Mouse (Mus musculus) liver, postnatal 0 days (tissue): ENCODE data around the gene Gm10160.

Experiments used
- CTCF ChIP-seq: sonication (generic); IDR thresholded peaks from 2 replicates; pipeline ENCODE4 v1.5.1; 2016; ENCODE audit warnings: antibody characterized with exemption, low read depth
- EP300 ChIP-seq: IDR thresholded peaks from 2 replicates; pipeline ENCODE4 v1.6.1; 2016; ENCODE audit warnings: antibody characterized with exemption, low read depth, mild to moderate bottlenecking

GRCm38 (mm10) chr7:81861921-81862320, 6.3 kb upstream of the Gm10160 start:
- no peak for TF ChIP-seq EP300
- TF ChIP-seq CTCF, result no peak
